ENCODE assay signal across 18 mouse cellular contexts in the genomic region with DNA sequence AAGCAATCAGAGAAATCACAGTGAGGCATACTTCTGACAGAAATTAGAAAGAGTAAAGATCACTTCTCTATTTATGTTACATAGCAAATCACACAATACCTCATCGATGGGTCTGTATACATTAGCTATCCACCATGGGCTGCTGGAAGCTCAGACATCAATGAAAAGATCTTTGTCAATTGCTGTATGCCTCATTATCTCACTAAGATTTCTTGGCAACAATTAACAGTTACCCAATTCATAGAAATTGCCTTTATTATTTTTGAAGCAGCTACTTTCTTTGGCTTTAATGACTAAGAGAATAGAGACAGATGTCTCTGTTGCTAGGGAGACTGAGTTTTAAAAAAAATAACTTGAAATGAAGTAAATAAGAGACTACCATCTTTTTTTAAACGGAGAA.
"Had no signal": no experiment of that assay in that cellular context is flagged by ENCODE, and none has a peak within 500 bp of the region (broad histone marks: within the 10 kb centered on the region; RNA-seq: fewer than 3 reads in every experiment).

No protein-coding gene starts in this region.

- H3K4me1 ChIP-seq: limb, embryonic 12.5 days; limb, embryonic 15.5 days; midbrain, embryonic 12.5 days; midbrain, embryonic 15.5 days; neural tube, embryonic 12.5 days; neural tube, embryonic 15.5 days had no signal

- DNase-seq: kidney, postnatal 25 days; left cerebral cortex, postnatal 4 days; liver, postnatal 0 days; lung, embryonic 14.5 days; thymus, adult 2 months; thymus, postnatal 14 days; thymus, postnatal 4 days had no signal

- H3K36me3 ChIP-seq: limb, embryonic 12.5 days; limb, embryonic 15.5 days; midbrain, embryonic 12.5 days; midbrain, embryonic 15.5 days; neural tube, embryonic 12.5 days; neural tube, embryonic 15.5 days had no signal

- H3K9me3 ChIP-seq: limb, embryonic 12.5 days; limb, embryonic 15.5 days; midbrain, embryonic 15.5 days; neural tube, embryonic 12.5 days; neural tube, embryonic 15.5 days had no signal

- H3K9ac ChIP-seq: limb, embryonic 12.5 days; limb, embryonic 15.5 days; liver, embryonic 14.5 days; liver, postnatal 0 days; lung, embryonic 14.5 days; midbrain, embryonic 12.5 days; midbrain, embryonic 15.5 days; neural tube, embryonic 12.5 days; neural tube, embryonic 15.5 days had no signal

- H3K27me3 ChIP-seq: limb, embryonic 12.5 days; limb, embryonic 15.5 days; midbrain, embryonic 12.5 days; midbrain, embryonic 15.5 days; neural tube, embryonic 12.5 days; neural tube, embryonic 15.5 days had no signal

- H3K4me3 ChIP-seq: limb, embryonic 12.5 days; limb, embryonic 15.5 days; midbrain, embryonic 12.5 days; midbrain, embryonic 15.5 days; neural tube, embryonic 12.5 days; neural tube, embryonic 15.5 days had no signal

- H3K4me2 ChIP-seq: limb, embryonic 12.5 days; limb, embryonic 15.5 days; liver, embryonic 11.5 days; lung, embryonic 14.5 days; midbrain, embryonic 12.5 days; midbrain, embryonic 15.5 days; neural tube, embryonic 12.5 days; neural tube, embryonic 15.5 days had no signal

- ATAC-seq: liver, postnatal 0 days; lung, postnatal 0 days; midbrain, embryonic 15.5 days had no signal

- H3K27ac ChIP-seq: kidney, postnatal 0 days; limb, embryonic 12.5 days; limb, embryonic 15.5 days; liver, embryonic 14.5 days; macrophage; midbrain, embryonic 12.5 days; midbrain, embryonic 15.5 days; neural tube, embryonic 12.5 days; neural tube, embryonic 15.5 days had no signal
